Mouse (Mus musculus) ES-E14 (cell line): ENCODE measurements at regions not wholly inside any gene's neighbourhood (a gene's known extent, or its start where the extent isn't known, plus 50 kb on each side); places are given as distances from the start of the nearest gene placed in this dataset.
A peak's percentile ranks its signal among the peaks of the same experiment; 100 is the strongest.

Experiments
- DNase-seq: peaks from one replicate; pipeline ENCODE4 v3.0.0-alpha.2; 2013; ENCODE audit warnings: low read depth, low spot score
- H3K27ac ChIP-seq: 2 replicates; pipeline ENCODE4 v1.5.1; 2012; ENCODE audit warnings: low read depth, mild to moderate bottlenecking, low read length, moderate library complexity, mixed read lengths; ENCODE audit not compliant: poor library complexity, insufficient read depth, severe bottlenecking
- H3K36me3 ChIP-seq: 2 replicates; pipeline ENCODE4 v1.6.1; 2012; ENCODE audit warnings: mild to moderate bottlenecking, low read length, moderate library complexity, mixed read lengths; ENCODE audit not compliant: control insufficient read depth, poor library complexity, insufficient read depth, severe bottlenecking
- H3K4me1 ChIP-seq, 2 experiments: fragments of 150-350 bp in 1 of 2; sonication (generic) in 1 of 2; 2 replicates each; pipeline ENCODE4 v1.6.1; 2012; ENCODE audit warnings: low read length in 2 of 2, mild to moderate bottlenecking in 1 of 2, mixed read lengths in 1 of 2; ENCODE audit not compliant: control insufficient read depth in 2 of 2, insufficient read depth in 2 of 2, poor library complexity in 1 of 2
- H3K4me3 ChIP-seq, 2 experiments: fragments of 150-350 bp in 1 of 2; sonication (generic) in 1 of 2; 2 replicates each; pipeline ENCODE4 v1.5.1; 2012; ENCODE audit warnings: low read length in 2 of 2, low read depth in 1 of 2, mild to moderate bottlenecking in 1 of 2, mixed read lengths in 1 of 2; ENCODE audit not compliant: insufficient read depth in 1 of 2, poor library complexity in 1 of 2, severe bottlenecking in 1 of 2
- H3K9ac ChIP-seq: 2 replicates; pipeline ENCODE4 v1.6.1; 2012; ENCODE audit warnings: low read depth, mild to moderate bottlenecking, low read length, mixed read lengths; ENCODE audit not compliant: poor library complexity, insufficient read depth, severe bottlenecking
- H3K9me3 ChIP-seq: fragments of 150-350 bp; sonication (generic); 2 replicates; pipeline ENCODE4 v1.6.1; 2012; ENCODE audit warnings: low read depth, mild to moderate bottlenecking, low read length; ENCODE audit not compliant: control insufficient read depth, insufficient read depth
- CHD2 ChIP-seq: IDR thresholded peaks from 2 replicates; pipeline ENCODE4 v1.6.1; 2014; ENCODE audit warnings: mild to moderate bottlenecking, low read depth, low read length, inconsistent platforms
- HCFC1 ChIP-seq: IDR thresholded peaks from 2 replicates; pipeline ENCODE4 v1.6.1; 2012; ENCODE audit warnings: low read length, inconsistent platforms, borderline replicate concordance; ENCODE audit not compliant: insufficient read depth
- MAFK ChIP-seq: IDR thresholded peaks from 2 replicates; pipeline ENCODE4 v1.6.1; 2014; ENCODE audit warnings: mild to moderate bottlenecking, low read depth, low read length, inconsistent platforms; ENCODE audit not compliant: insufficient read depth
- ZC3H11A ChIP-seq: IDR thresholded peaks from 2 replicates; pipeline ENCODE4 v1.6.1; 2012; ENCODE audit warnings: low read depth, mild to moderate bottlenecking, inconsistent platforms, low read length, borderline replicate concordance
- ZNF384 ChIP-seq: IDR thresholded peaks from 2 replicates; pipeline ENCODE4 v1.6.1; 2012; ENCODE audit warnings: low read depth, low read length, inconsistent platforms
- in situ Hi-C, 2 experiments: fragments of 600-800 bp; cut with MboI; formaldehyde crosslinking; loops; one replicate each; pipeline ENCODE4 v1.15.1; 2025; ENCODE audit warnings: low sequenced_read_pairs in 2 of 2, inconsistent platforms in 1 of 2; ENCODE audit not compliant: unreplicated experiment in 2 of 2

GRCm38 (mm10) chr2:61221157-61221556 is 258.2 kb upstream of the Rbms1 start:
- no peaks in the 10 kb centered on the region for H3K4me1 ChIP-seq
- H3K27ac ChIP-seq: no peak overlapping the region
- no peak overlapping the region for H3K9ac ChIP-seq
- no peaks in the 10 kb centered on the region for H3K36me3 ChIP-seq
- H3K4me3 ChIP-seq: no peak overlapping the region
- no peaks in the 10 kb centered on the region for H3K9me3 ChIP-seq
- no peak for TF ChIP-seq MAFK
- no peak for TF ChIP-seq ZC3H11A
- TF ChIP-seq ZNF384: no peak
- no peak for TF ChIP-seq CHD2
- TF ChIP-seq HCFC1: no peak
- DNase-seq: no peak
- in situ Hi-C loops: no loop called here

- Histone ChIP-seq H3K4me3 (no peak overlapping the region), H3K4me1 (no peaks in the 10 kb centered on the region; a peak in 2 of 4 replicates), H3K27ac (no peak overlapping the region), H3K9ac (no peak overlapping the region), H3K9me3 (no peaks in the 10 kb centered on the region), H3K36me3 (no peaks in the 10 kb centered on the region)
- DNase-seq: peak; percentile 51
- in situ Hi-C loops: no loop called here
- no peak for TF ChIP-seq MAFK
- TF ChIP-seq ZC3H11A: no peak
- no peak for TF ChIP-seq ZNF384
- no peak for TF ChIP-seq CHD2
- no peak for TF ChIP-seq HCFC1
Observed at GRCm38 (mm10) chr2:61213951-61214350, 251.0 kb upstream of the Rbms1 start.

- in situ Hi-C loops: no loop called here
- Histone ChIP-seq H3K36me3 (no peaks in the 10 kb centered on the region), H3K9me3 (no peaks in the 10 kb centered on the region), H3K4me3 (no peak overlapping the region), H3K27ac (no peak overlapping the region), H3K9ac (no peak overlapping the region), H3K4me1 (no peaks in the 10 kb centered on the region)
- TF ChIP-seq ZNF384 (no peak), ZC3H11A (no peak)
- DNase-seq: no peak
Observed at GRCm38 (mm10) chr2:61201387-61201786, 238.4 kb upstream of the Rbms1 start.

GRCm38 (mm10) chr2:61193976-61194375 is 231.0 kb upstream of the Rbms1 start:
- no peak overlapping the region for H3K27ac ChIP-seq
- in situ Hi-C loops: no loop called here
- no peaks in the 10 kb centered on the region for H3K4me1 ChIP-seq
- no peak overlapping the region for H3K4me3 ChIP-seq
- TF ChIP-seq HCFC1: no peak
- no peak for TF ChIP-seq ZC3H11A
- TF ChIP-seq MAFK: no peak
- no peak for TF ChIP-seq ZNF384
- no peak for TF ChIP-seq CHD2
- DNase-seq: no peak
- H3K9me3 ChIP-seq: no peaks in the 10 kb centered on the region
- H3K9ac ChIP-seq: no peak overlapping the region
- H3K36me3 ChIP-seq: no peaks in the 10 kb centered on the region

GRCm38 (mm10) chr2:61182424-61182979 is 219.5 kb upstream of the Rbms1 start:
- Histone ChIP-seq H3K27ac (no peak overlapping the region), H3K4me1 (no peaks in the 10 kb centered on the region), H3K36me3 (no peaks in the 10 kb centered on the region), H3K9ac (no peak overlapping the region), H3K9me3 (no peaks in the 10 kb centered on the region), H3K4me3 (no peak overlapping the region)
- TF ChIP-seq CHD2 (no peak), ZC3H11A (no peak), MAFK (no peak), HCFC1 (no peak), ZNF384 (no peak)
- in situ Hi-C loops: no loop called here
- no peak for DNase-seq
